Mouse (Mus musculus) kidney, adult 18-20 months (tissue): ENCODE results near the gene Npas3.

Source experiments
- DNase-seq: peaks from one replicate; pipeline ENCODE4 v3.0.0; 2021

Npas3 gene

GRCm38 (mm10) chr12:53719896-53720295 is 471.4 kb downstream of the Npas3 start:
- no peak for DNase-seq

GRCm38 (mm10) chr12:53722156-53722555 is 473.7 kb downstream of the Npas3 start:
- DNase-seq, result no peak

DNA sequence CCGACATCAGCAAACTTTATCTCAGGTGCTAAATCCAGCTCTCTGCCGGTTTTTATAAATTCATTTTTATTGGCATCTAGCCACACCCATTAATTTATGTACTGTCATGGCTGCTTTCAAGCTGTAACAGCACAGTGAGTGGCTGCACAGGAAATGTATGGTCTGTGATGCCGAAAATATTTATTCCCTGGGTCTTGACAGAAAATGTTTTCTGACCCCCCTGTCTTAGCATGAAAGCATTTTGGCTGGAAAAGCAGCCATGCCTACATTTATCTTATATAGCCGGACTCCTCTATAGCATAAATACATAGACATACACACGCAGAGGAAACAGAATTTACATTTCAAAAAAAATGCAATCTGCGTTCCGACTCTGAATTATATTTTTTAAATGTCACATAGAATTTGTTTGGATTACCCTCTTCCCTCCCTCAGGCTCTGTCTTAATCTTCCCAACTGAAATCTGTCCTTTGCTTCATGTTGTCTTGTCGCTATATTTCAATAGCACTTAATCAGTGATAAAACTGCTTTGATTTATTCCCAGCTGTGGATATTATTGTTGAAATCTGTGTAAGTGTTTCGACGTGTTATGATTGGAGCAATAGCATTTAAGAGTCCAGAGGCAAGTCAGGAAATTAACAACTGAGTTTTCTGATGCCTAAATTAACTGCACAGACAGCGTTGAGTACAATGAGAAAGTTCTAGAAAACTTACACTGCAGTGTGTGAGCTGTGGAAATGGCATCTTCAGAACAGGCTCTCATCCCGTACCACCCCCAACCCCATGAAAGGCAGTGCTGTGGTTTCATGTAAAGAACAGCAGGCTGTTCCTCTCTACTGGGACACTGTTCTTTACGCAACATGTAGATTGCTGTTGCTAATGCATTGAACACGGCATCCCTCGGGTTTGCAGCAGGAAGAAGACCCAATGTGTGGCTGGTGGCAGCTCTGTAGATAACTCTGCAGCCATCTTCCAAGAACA is 474.5 kb downstream of the Npas3 start:
- DNase-seq, result no peak

DNA sequence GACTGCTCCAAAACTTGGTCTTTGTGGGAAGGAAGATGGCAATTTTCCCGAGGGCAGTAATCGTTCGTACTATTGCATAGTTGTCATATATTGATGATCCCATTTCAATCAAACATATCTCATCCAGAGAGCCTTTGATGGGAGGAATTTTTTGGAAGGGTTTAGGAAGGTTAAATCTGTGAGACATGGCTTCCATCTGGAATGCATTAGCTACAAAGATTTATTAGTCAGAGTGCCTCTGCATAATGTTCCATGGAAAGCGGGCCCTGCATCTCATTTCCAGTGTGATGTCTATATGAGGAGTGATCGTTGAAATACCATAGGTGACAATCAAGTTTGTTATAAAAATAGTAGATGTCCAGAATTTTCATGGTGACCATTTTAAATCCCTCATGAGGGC is 480.8 kb downstream of the Npas3 start:
- no peak for DNase-seq

GRCm38 (mm10) chr12:53738549-53739292 is 490.2 kb downstream of the Npas3 start:
- no peak for DNase-seq

GRCm38 (mm10) chr12:53746653-53747052 is 498.2 kb downstream of the Npas3 start:
- no peak for DNase-seq

GRCm38 (mm10) chr12:53749375-53749774 is 500.9 kb downstream of the Npas3 start:
- DNase-seq, result no peak

- DNase-seq, result no peak
These were observed 504.0 kb downstream of the Npas3 start for GRCm38 (mm10) chr12:53752281-53753072.

- DNase-seq, result no peak
These were observed 505.0 kb downstream of the Npas3 start for GRCm38 (mm10) chr12:53753368-53753937.

GRCm38 (mm10) chr12:53754236-53754635 is 505.8 kb downstream of the Npas3 start:
- no peak for DNase-seq

GRCm38 (mm10) chr12:53757631-53758030 is 509.2 kb downstream of the Npas3 start:
- DNase-seq, result no peak

- no peak for DNase-seq
These were observed 509.9 kb downstream of the Npas3 start for GRCm38 (mm10) chr12:53758356-53758755.

DNA sequence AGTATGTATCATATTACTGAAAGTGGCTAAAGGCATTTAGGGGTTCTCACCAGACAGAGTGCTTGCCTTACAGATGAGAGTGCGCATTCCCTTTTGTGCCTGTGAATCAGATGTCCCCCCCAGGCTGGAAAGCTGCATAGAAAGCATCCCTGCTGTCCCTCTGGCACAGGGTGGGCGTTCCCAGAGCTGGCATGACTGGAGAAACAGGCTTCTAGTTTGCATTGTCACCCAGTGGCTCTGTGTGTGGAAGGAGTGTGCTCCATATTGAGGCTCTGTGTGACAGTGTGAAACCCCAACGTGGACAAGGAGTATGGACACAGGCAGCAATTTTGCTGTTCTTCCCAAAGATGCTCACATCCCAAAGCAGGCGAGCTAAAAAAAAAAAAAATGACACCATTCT is 515.7 kb downstream of the Npas3 start:
- DNase-seq, result no peak

DNA sequence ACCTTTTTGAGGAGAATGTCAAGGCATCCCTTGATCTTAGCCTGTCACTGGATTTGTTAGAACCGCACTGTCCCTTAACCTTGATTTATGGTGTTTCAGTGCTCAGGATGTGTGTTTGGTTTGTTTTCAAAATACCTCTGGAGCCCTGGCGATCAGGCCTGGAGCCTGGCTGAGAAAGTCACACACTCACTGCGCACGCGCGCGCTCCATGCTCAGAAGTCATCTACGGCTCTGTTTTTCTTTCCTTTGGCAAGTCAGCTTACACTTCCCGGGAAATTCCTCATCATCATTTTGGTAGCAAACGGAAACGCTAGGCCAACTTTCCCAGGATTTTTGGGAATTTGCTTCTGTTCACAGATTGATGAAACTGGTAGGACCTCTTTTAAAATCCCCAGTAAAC is 519.9 kb downstream of the Npas3 start:
- DNase-seq, result peak; percentile 18

DNA sequence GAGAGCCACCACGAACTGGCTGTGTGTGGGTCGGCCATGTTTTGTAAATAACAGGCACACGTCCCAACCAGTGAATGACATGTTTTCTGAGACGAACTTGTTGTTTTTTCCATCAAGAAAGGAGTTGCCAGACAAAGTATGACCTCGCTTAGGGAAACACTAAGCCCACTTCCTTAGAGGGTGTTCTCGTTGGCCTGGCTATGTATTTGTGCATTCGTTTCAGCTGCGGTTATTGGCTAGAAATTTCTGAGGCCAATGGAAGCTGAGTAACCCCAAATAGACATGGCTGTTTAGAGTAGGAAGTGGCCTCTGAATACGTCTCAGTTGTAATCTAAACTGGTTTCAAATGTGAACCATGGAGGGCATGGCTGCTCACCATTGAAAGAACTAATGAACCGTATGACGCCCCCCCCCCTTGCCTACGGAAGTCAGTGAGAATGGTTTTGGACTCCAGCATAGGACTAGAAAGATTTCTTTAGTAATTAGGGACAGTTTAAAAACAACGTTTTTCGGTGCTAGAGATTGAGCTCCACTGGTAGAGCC is 523.0 kb downstream of the Npas3 start:
- DNase-seq, result no peak

GRCm38 (mm10) chr12:53781850-53782552 is 533.5 kb downstream of the Npas3 start:
- DNase-seq, result no peak

- no peak for DNase-seq
These were observed 541.0 kb downstream of the Npas3 start for GRCm38 (mm10) chr12:53789501-53789900.

- DNase-seq, result no peak
These were observed 546.4 kb downstream of the Npas3 start for GRCm38 (mm10) chr12:53794718-53795400.

GRCm38 (mm10) chr12:53801831-53802230 is 553.4 kb downstream of the Npas3 start:
- DNase-seq, result no peak

DNA sequence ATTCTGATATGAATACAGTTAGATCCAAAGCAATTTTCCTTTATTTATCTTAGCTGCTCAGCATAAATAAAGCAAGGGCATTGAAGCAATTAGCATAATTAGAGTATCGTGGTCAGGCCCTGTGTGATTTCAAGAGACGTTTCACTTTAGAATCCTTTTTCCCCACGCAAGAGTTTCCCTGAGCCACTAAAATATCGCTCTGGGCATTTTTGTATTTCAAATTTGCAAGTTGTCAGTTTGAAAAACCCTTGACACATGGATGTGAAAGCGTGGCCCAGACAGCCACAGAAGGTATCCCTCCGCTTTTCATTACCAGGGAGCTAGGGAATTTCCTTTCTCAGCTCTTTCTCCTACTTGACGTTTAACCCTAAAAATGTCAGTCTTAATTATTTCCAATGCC is 553.9 kb downstream of the Npas3 start:
- DNase-seq, result no peak

DNA sequence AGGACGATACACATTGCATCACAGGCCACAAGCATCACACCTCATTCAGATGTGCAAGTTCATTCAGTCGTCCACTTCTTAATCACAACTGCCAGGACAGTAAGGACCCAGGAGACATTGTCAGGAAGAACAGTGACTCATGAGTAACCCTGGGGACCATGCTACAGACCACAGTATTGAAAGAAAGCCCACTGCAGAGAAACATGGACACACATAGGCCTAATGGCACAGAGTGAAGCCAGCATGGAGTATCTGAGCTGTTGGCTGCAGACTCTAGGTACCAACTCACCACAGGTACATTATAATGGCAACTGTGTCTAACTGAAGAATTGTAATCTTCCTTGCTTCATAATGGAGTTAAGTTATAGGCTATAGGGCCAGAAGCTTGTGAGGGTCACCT is 561.6 kb downstream of the Npas3 start:
- DNase-seq, result no peak
